19 mouse cellular contexts compared by ENCODE assay signal in the genomic region with DNA sequence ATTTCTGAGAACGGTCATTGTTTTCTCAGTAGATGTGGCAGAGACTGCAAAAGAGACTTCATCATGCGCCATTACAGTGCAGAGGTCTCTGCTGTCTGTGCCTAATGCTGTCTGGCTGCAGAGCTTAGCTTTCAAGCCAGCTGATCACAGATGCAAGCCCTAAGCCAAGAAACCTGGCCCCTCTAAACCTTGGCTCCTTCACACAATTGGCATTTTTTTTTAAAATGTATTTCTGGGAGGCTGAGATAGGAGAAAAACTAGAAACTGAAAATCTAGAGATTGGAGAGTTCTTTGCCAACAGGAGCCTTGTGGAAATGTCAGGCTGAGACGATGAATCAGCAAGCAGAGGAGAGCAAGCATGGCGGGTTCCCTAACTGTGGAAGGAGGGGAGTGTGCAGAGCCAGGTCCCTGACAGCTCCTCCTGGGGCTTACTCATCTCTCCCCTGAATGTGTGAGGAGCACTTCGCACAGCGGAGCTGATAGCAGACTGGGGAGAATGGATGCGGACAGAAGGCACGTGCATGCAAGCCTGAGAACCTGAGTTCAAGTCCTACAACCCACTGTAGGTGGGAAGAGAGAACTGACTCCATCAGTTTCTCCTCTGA. TPM values are rescaled to one million over a fixed set of nuclear protein-coding genes. Genes with fewer than 3 reads are reported as not detected.
A peak's percentile ranks its signal among the peaks of the same experiment; 100 is the strongest.
DNase-seq lines count a peak whose midpoint lies in the region; ATAC-seq and TF ChIP-seq lines count a peak whose summit lies in the region.
"Had no signal": no experiment of that assay in that cellular context is flagged by ENCODE, and none has a peak within 500 bp of the region (broad histone marks: within the 10 kb centered on the region; RNA-seq: fewer than 3 reads in every experiment).

No protein-coding gene starts in this region.

- H3K27ac ChIP-seq in forebrain, embryonic 13.5 days: no peak overlapping the region
- no peak overlapping the region for H3K27ac ChIP-seq in forebrain, embryonic 10.5 days
- H3K27ac ChIP-seq in gastrocnemius, adult 2 months: no peak overlapping the region
- H3K27ac ChIP-seq: kidney, postnatal 0 days; liver, embryonic 15.5 days had no signal

- no peak for DNase-seq in forebrain, embryonic 10.5 days (ENCODE audit: extremely low spot score, low spot score)
- peak; percentile 17 for DNase-seq in NIH3T3 (ENCODE audit: low read depth)
- peak; percentile 47 for DNase-seq in brain, embryonic 18.5 days (ENCODE audit: low read depth, low spot score)
- peak; percentile 56 to 64 for DNase-seq in left cerebral cortex, postnatal 14 days (ENCODE audit: low spot score in 2 of 2)
- no peak for DNase-seq in kidney, postnatal 14 days
- DNase-seq in thymus, adult 18-20 months: no peak
- no peak for DNase-seq in gastrocnemius, adult 2 months
- DNase-seq: cerebellum, adult 18-20 months; heart, postnatal 4 days; lung, postnatal 36 days; midbrain, embryonic 14.5 days; thymus, postnatal 14 days had no signal

- H3K4me2 ChIP-seq in forebrain, embryonic 13.5 days: no peak overlapping the region
- H3K4me2 ChIP-seq: liver, embryonic 15.5 days had no signal

- H3K4me1 ChIP-seq in forebrain, embryonic 13.5 days: no peaks in the 10 kb centered on the region
- peaks cover 6% of the 10 kb centered on the region; the same call in 1 of the 2 replicates for H3K4me1 ChIP-seq in forebrain, embryonic 10.5 days
- H3K4me1 ChIP-seq: liver, embryonic 15.5 days had no signal

- TF ChIP-seq CTCF in gastrocnemius, adult 2 months (IDR thresholded peaks at IDR 0.05): no peak

- H3K9me3 ChIP-seq in forebrain, embryonic 13.5 days (replicated peaks): no peaks in the 10 kb centered on the region
- no peaks in the 10 kb centered on the region for H3K9me3 ChIP-seq in forebrain, embryonic 10.5 days
- H3K9me3 ChIP-seq: liver, embryonic 15.5 days had no signal

- intact Hi-C loops in left cerebral cortex, postnatal 14 days (cut with DNase I): no loop called here
- intact Hi-C loops in gastrocnemius, adult 2 months (cut with DNase I): no loop called here

- ATAC-seq in forebrain, embryonic 13.5 days: peak; percentile 69; the same call in 1 of the 2 replicates

- H3K4me3 ChIP-seq in forebrain, embryonic 13.5 days: no peak overlapping the region
- no peak overlapping the region for H3K4me3 ChIP-seq in forebrain, embryonic 10.5 days
- no peak overlapping the region for H3K4me3 ChIP-seq in gastrocnemius, adult 2 months
- H3K4me3 ChIP-seq: liver, embryonic 15.5 days had no signal

- H3K27me3 ChIP-seq in forebrain, embryonic 13.5 days: no peaks in the 10 kb centered on the region
- H3K27me3 ChIP-seq in forebrain, embryonic 10.5 days (ENCODE audit: poor library complexity, severe bottlenecking): no peaks in the 10 kb centered on the region

- WGBS in forebrain, embryonic 13.5 days: 86% methylated on average over 8 of the region's 8 CpGs
- 94% methylated on average over 8 of the region's 8 CpGs for WGBS in forebrain, embryonic 10.5 days

- no peaks in the 10 kb centered on the region for H3K36me3 ChIP-seq in forebrain, embryonic 13.5 days (ENCODE audit: poor library complexity, severe bottlenecking)
- no peaks in the 10 kb centered on the region for H3K36me3 ChIP-seq in forebrain, embryonic 10.5 days (replicated peaks)
- H3K36me3 ChIP-seq: liver, embryonic 15.5 days had no signal

- H3K9ac ChIP-seq in forebrain, embryonic 13.5 days: no peak overlapping the region
- H3K9ac ChIP-seq: liver, embryonic 15.5 days had no signal

RNA-seq across cellular contexts. Expression of a gene that starts 18.1 kb away (rescaled TPM):
- polyA plus RNA-seq in forebrain, embryonic 13.5 days (2015; fragmentation: Nextera tagmentation; extraction: Ambion mirVana): not detected in 2 replicates
- 0.49 and 0.51 TPM in 2 replicates for polyA plus RNA-seq in forebrain, embryonic 10.5 days (2016; fragmentation: Nextera tagmentation; extraction: Ambion mirVana)
- 10 to 100 TPM; 25.5 to 26.0 TPM for total RNA-seq in left cerebral cortex, postnatal 14 days (2021)
- total RNA-seq in gastrocnemius, adult 2 months (2021): under 1 TPM; 0.23 to 0.25 TPM
- total RNA-seq: MEL had no signal

RNA-seq across cellular contexts. Expression of a gene that starts 26.0 kb away (rescaled TPM):
- polyA plus RNA-seq in forebrain, embryonic 13.5 days (2015; fragmentation: Nextera tagmentation; extraction: Ambion mirVana): not detected in 2 replicates
- polyA plus RNA-seq in forebrain, embryonic 10.5 days (2016; fragmentation: Nextera tagmentation; extraction: Ambion mirVana): not detected in 2 replicates
- under 1 TPM; 0.29 to 0.44 TPM for total RNA-seq in left cerebral cortex, postnatal 14 days (2021)
- total RNA-seq in gastrocnemius, adult 2 months (2021): 1 to 10 TPM; 4.3 TPM
- total RNA-seq: MEL had no signal
- polyA plus RNA-seq: intestine, embryonic 14.5 days; kidney, postnatal 0 days; limb, embryonic 11.5 days; liver, embryonic 15.5 days; midbrain, embryonic 14.5 days; neural tube, embryonic 11.5 days had no signal

Comparison
In these comparisons a context has a peak if more than half of its experiments do, and no peak if none do; other contexts are left out.
1. DNase-seq: peak in NIH3T3 (single experiment), brain, embryonic 18.5 days (single experiment) and left cerebral cortex, postnatal 14 days (2 of 2); none in forebrain, embryonic 10.5 days (single experiment), kidney, postnatal 14 days (single experiment), thymus, adult 18-20 months (0 of 2) and gastrocnemius, adult 2 months (single experiment).
2. RNA of a gene that starts 18.1 kb away (total RNA-seq): 25.5 to 26.0 TPM in left cerebral cortex, postnatal 14 days; 0.23 to 0.25 TPM in gastrocnemius, adult 2 months; every median in the first group is over 10 times any median in the second.